Mouse (Mus musculus) neural tube, embryonic 12.5 days (tissue): ENCODE results near the gene 0610030E20Rik. TPM values are rescaled to one million over a fixed set of nuclear protein-coding genes. Genes with fewer than 3 reads are reported as not detected.

Experiments
- ATAC-seq: fragments of 200-750 bp; cut with Nextera tagmentation; 2 replicates; pipeline ENCODE4 v1.8.0; 2017; ENCODE audit warnings: low read depth, mild to moderate bottlenecking, moderate TSS enrichment, moderate library complexity; ENCODE audit not compliant: low FRiP score
- H3K27ac ChIP-seq: fragments of 300-500 bp; sonication (generic); 2 replicates; pipeline ENCODE4 v1.5.1; 2016
- H3K27me3 ChIP-seq: fragments of 300-500 bp; sonication (generic); replicated peaks from 2 replicates; pipeline ENCODE4 v1.6.1; 2016; ENCODE audit warnings: mild to moderate bottlenecking
- H3K36me3 ChIP-seq: fragments of 300-500 bp; sonication (generic); 2 replicates; pipeline ENCODE4 v1.6.1; 2016; ENCODE audit warnings: mild to moderate bottlenecking
- H3K4me1 ChIP-seq: fragments of 300-500 bp; sonication (generic); 2 replicates; pipeline ENCODE4 v1.6.1; 2016
- H3K4me2 ChIP-seq: fragments of 300-500 bp; sonication (generic); replicated peaks from 2 replicates; pipeline ENCODE4 v1.6.1; 2016; ENCODE audit warnings: mild to moderate bottlenecking
- H3K4me3 ChIP-seq: fragments of 300-500 bp; sonication (generic); 2 replicates; pipeline ENCODE4 v1.5.1; 2016
- H3K9ac ChIP-seq: fragments of 300-500 bp; sonication (generic); 2 replicates; pipeline ENCODE4 v1.6.1; 2016; ENCODE audit warnings: mild to moderate bottlenecking
- H3K9me3 ChIP-seq: fragments of 300-500 bp; sonication (generic); 2 replicates; pipeline ENCODE4 v1.6.1; 2016; ENCODE audit warnings: mild to moderate bottlenecking
- WGBS: fragments of 180-500 bp; shearing (Covaris S2); methylation state at CpG from one replicate; pipeline ENCODE4 v1.1.7; 2016; 5-methylcytosine and 5-hydroxymethylcytosine counted together
- polyA plus RNA-seq: library from polyadenylated mRNA; unstranded; fragments of >200 nt; fragmentation: Nextera tagmentation; extraction: Ambion mirVana; gene quantifications from 2 replicates; pipeline ENCODE4 v1.2.1, GENCODE M21; 2016

Gene 0610030E20Rik
- polyA plus RNA-seq, 1 experiment from 2014 or later = 24.8 TPM

GRCm38 (mm10) chr6:72364009-72364408 lies 16.9 kb downstream of the 0610030E20Rik start:
- no peak for ATAC-seq
- Histone ChIP-seq H3K27ac (no peak overlapping the region), H3K4me2 (no peak overlapping the region), H3K4me1 (peaks cover 13% of the 10 kb centered on the region), H3K36me3 (peaks cover 17% of the 10 kb centered on the region), H3K9me3 (no peaks in the 10 kb centered on the region), H3K27me3 (no peaks in the 10 kb centered on the region), H3K4me3 (no peak overlapping the region), H3K9ac (no peak overlapping the region)
- 48% methylated on average over 7 of the region's 7 CpGs for WGBS

GRCm38 (mm10) chr6:72364985-72365384 lies 17.9 kb downstream of the 0610030E20Rik start:
- WGBS = 74% methylated on average over 6 of the region's 6 CpGs
- H3K4me1 ChIP-seq = peaks cover 13% of the 10 kb centered on the region
- H3K27ac ChIP-seq = no peak overlapping the region
- peaks cover 8% of the 10 kb centered on the region for H3K36me3 ChIP-seq
- H3K9me3 ChIP-seq = no peaks in the 10 kb centered on the region
- no peak overlapping the region for H3K4me3 ChIP-seq
- no peak overlapping the region for H3K9ac ChIP-seq
- no peaks in the 10 kb centered on the region for H3K27me3 ChIP-seq
- no peak for ATAC-seq
- no peak overlapping the region for H3K4me2 ChIP-seq

GRCm38 (mm10) chr6:72366304-72366703 lies 19.2 kb downstream of the 0610030E20Rik start:
- H3K4me1 ChIP-seq = peaks cover 5% of the 10 kb centered on the region
- H3K4me3 ChIP-seq = no peak overlapping the region
- H3K9me3 ChIP-seq = no peaks in the 10 kb centered on the region
- H3K4me2 ChIP-seq = no peak overlapping the region
- WGBS = 66% methylated on average over 3 of the region's 3 CpGs
- no peak overlapping the region for H3K9ac ChIP-seq
- no peak overlapping the region for H3K27ac ChIP-seq
- ATAC-seq = no peak
- no peaks in the 10 kb centered on the region for H3K27me3 ChIP-seq
- no peaks in the 10 kb centered on the region for H3K36me3 ChIP-seq

GRCm38 (mm10) chr6:72366844-72367443 lies 19.8 kb downstream of the 0610030E20Rik start, which contains the start of gene Rnf181:
Rnf181 (minus strand) TSS chr6:72366956.
- H3K4me3 ChIP-seq = no peak within 1 kb of the TSS
- WGBS = 72% methylated on average over 4 of the region's 4 CpGs
- no peaks in the 10 kb centered on the region for H3K27me3 ChIP-seq
- no peaks in the 10 kb centered on the region for H3K9me3 ChIP-seq
- no peak within 1 kb of the TSS for H3K4me2 ChIP-seq
- no peak within 1 kb of the TSS for H3K9ac ChIP-seq
- no peaks in the 10 kb centered on the region for H3K4me1 ChIP-seq
- no peaks in the 10 kb centered on the region for H3K36me3 ChIP-seq
- ATAC-seq = no peak
- H3K27ac ChIP-seq = no peak within 1 kb of the TSS

GRCm38 (mm10) chr6:72367460-72367974 lies 20.4 kb downstream of the 0610030E20Rik start:
- WGBS = 74% methylated on average over 4 of the region's 4 CpGs
- no peaks in the 10 kb centered on the region for H3K4me1 ChIP-seq
- no peaks in the 10 kb centered on the region for H3K36me3 ChIP-seq
- H3K4me2 ChIP-seq = no peak overlapping the region
- H3K27ac ChIP-seq = no peak overlapping the region
- no peak overlapping the region for H3K4me3 ChIP-seq
- no peak overlapping the region for H3K9ac ChIP-seq
- H3K9me3 ChIP-seq = no peaks in the 10 kb centered on the region
- no peaks in the 10 kb centered on the region for H3K27me3 ChIP-seq
- ATAC-seq = no peak

GRCm38 (mm10) chr6:72369557-72369956 lies 22.4 kb downstream of the 0610030E20Rik start:
- 83% methylated on average over 4 of the region's 4 CpGs for WGBS
- no peaks in the 10 kb centered on the region for H3K36me3 ChIP-seq
- no peak overlapping the region for H3K4me2 ChIP-seq
- no peak overlapping the region for H3K27ac ChIP-seq
- no peaks in the 10 kb centered on the region for H3K4me1 ChIP-seq
- no peaks in the 10 kb centered on the region for H3K9me3 ChIP-seq
- no peak for ATAC-seq
- no peaks in the 10 kb centered on the region for H3K27me3 ChIP-seq
- no peak overlapping the region for H3K9ac ChIP-seq
- H3K4me3 ChIP-seq = no peak overlapping the region

- Histone ChIP-seq H3K27ac (no peak overlapping the region), H3K36me3 (no peaks in the 10 kb centered on the region), H3K9ac (no peak overlapping the region), H3K4me1 (no peaks in the 10 kb centered on the region), H3K9me3 (no peaks in the 10 kb centered on the region), H3K4me3 (no peak overlapping the region), H3K27me3 (no peaks in the 10 kb centered on the region), H3K4me2 (no peak overlapping the region)
- ATAC-seq = no peak
- 88% methylated on average over 12 of the region's 12 CpGs for WGBS
Observed at GRCm38 (mm10) chr6:72370091-72370490, 23.0 kb downstream of the 0610030E20Rik start.

- Histone ChIP-seq H3K27me3 (no peaks in the 10 kb centered on the region), H3K9ac (no peak overlapping the region), H3K4me1 (no peaks in the 10 kb centered on the region), H3K4me3 (no peak overlapping the region), H3K36me3 (no peaks in the 10 kb centered on the region), H3K9me3 (no peaks in the 10 kb centered on the region), H3K27ac (no peak overlapping the region), H3K4me2 (no peak overlapping the region)
- WGBS = 57% methylated on average over 5 of the region's 5 CpGs
- ATAC-seq = no peak
Observed at GRCm38 (mm10) chr6:72371147-72371546, 24.0 kb downstream of the 0610030E20Rik start.

GRCm38 (mm10) chr6:72371571-72371970 lies 24.5 kb downstream of the 0610030E20Rik start:
- Histone ChIP-seq H3K27ac (no peak overlapping the region), H3K9me3 (no peaks in the 10 kb centered on the region), H3K9ac (no peak overlapping the region), H3K27me3 (no peaks in the 10 kb centered on the region), H3K4me3 (no peak overlapping the region), H3K4me1 (no peaks in the 10 kb centered on the region), H3K4me2 (no peak overlapping the region), H3K36me3 (no peaks in the 10 kb centered on the region)
- 32% methylated on average over 1 of the region's 1 CpGs for WGBS
- ATAC-seq = no peak

- no peak overlapping the region for H3K4me3 ChIP-seq
- H3K27ac ChIP-seq = no peak overlapping the region
- H3K27me3 ChIP-seq = no peaks in the 10 kb centered on the region
- H3K9ac ChIP-seq = no peak overlapping the region
- 91% methylated on average over 4 of the region's 4 CpGs for WGBS
- no peaks in the 10 kb centered on the region for H3K9me3 ChIP-seq
- no peaks in the 10 kb centered on the region for H3K4me1 ChIP-seq
- H3K4me2 ChIP-seq = no peak overlapping the region
- no peak for ATAC-seq
- no peaks in the 10 kb centered on the region for H3K36me3 ChIP-seq
Observed at GRCm38 (mm10) chr6:72373184-72373583, 26.1 kb downstream of the 0610030E20Rik start.

- no peaks in the 10 kb centered on the region for H3K36me3 ChIP-seq
- WGBS = 76% methylated on average over 7 of the region's 7 CpGs
- H3K27me3 ChIP-seq = peaks cover 2% of the 10 kb centered on the region; the same call in 1 of the 2 replicates
- no peak overlapping the region for H3K9ac ChIP-seq
- H3K9me3 ChIP-seq = no peaks in the 10 kb centered on the region
- H3K4me3 ChIP-seq = no peak overlapping the region
- ATAC-seq = no peak
- no peak overlapping the region for H3K27ac ChIP-seq
- no peak overlapping the region for H3K4me2 ChIP-seq
- H3K4me1 ChIP-seq = no peaks in the 10 kb centered on the region
Observed at GRCm38 (mm10) chr6:72374206-72374605, 27.1 kb downstream of the 0610030E20Rik start.

GRCm38 (mm10) chr6:72374820-72375563 lies 27.9 kb downstream of the 0610030E20Rik start:
- 0 out of 2 replicates have a peak, but pooled peaks cover 2% of the 10 kb centered on the region for H3K4me1 ChIP-seq
- no peak overlapping the region for H3K27ac ChIP-seq
- WGBS = 82% methylated on average over 15 of the region's 15 CpGs
- H3K9ac ChIP-seq = no peak overlapping the region
- no peak overlapping the region for H3K4me3 ChIP-seq
- H3K27me3 ChIP-seq = peaks cover 9% of the 10 kb centered on the region
- no peaks in the 10 kb centered on the region for H3K9me3 ChIP-seq
- H3K4me2 ChIP-seq = no peak overlapping the region
- no peak for ATAC-seq
- H3K36me3 ChIP-seq = no peaks in the 10 kb centered on the region
